Mouse (Mus musculus): ENCODE results near the gene Arl2bp.

DNA sequence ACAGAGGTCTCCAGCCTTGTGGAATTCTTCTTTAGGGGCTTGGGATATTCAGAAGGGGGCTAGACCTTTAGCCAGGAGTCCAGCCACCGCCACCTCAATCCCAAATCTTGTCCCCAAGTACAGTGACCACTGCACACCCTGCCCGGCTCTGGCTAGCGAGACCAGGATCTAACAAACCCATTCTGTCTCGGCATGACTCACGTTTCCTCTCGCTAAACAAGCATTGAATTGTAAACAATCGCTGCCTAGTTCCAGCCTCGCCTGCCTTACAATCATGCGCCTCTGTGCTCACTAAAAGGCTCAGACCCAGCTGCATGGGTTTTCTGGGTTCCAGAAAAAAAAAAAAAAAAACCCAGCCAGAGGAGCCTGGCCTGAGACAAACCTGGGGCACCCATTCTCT is 12.2 kb downstream of the Arl2bp start:
- TF ChIP-seq POLR2A (IDR thresholded peaks at IDR 0.05; ENCODE audit: borderline replicate concordance, control insufficient read depth, low read depth, low read length) = no peak
- TF ChIP-seq CTCF (IDR thresholded peaks at IDR 0.05; ENCODE audit: control insufficient read depth, insufficient read depth, low read length) = no peak

Data from bone marrow, adult 2 months (tissue).